Mouse (Mus musculus) left cerebral cortex, postnatal 10 days (tissue): Measurements from ENCODE around the gene Egr2. TPM values are rescaled to one million over a fixed set of nuclear protein-coding genes. Genes with fewer than 3 reads are reported as not detected.

Experiments used
- DNase-seq, 2 experiments: peaks; one replicate each; pipeline ENCODE4 v3.0.0; 2021 to 2022; ENCODE audit warnings: low spot score in 2 of 2, mixed read lengths in 1 of 2; ENCODE audit errors: extremely low spot score in 1 of 2
- intact Hi-C: fragments of 180-260 bp; cut with DNase I; formaldehyde crosslinking; loops from one replicate; pipeline ENCODE4 v1.15.1; 2025
- total RNA-seq, 2 experiments: library from RNA; stranded (reverse); gene quantifications; 2 replicates each; pipeline ENCODE4 v1.2.3; 2021

The Egr2 gene
- 1 to 10 TPM; 3.1 to 4.4 TPM for total RNA-seq

DNA sequence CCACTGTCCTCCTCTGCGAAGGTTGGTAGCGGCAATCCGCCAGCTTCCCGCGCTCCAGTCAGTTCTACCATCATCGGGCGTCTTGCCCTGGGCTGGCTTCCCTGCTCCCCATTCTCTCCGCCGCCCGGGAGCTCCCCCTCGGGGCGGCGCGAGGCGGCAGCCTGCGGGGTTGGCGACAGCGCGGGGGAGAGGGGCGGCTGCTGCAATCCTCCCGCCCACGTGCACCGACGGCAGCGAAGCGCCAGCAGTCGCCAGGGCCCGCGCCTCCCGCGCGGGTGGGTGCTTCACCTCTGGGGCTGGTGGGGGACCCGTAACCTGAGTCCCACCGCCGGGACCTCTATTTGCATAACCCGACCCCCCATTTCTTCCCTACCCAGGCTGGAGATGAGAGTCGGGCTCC, at the start of gene Egr2:
TSS of gene Egr2 (plus strand) at position 220 of the 400 bp plus-strand sequence.
- DNase-seq = peak in 1 of 2 experiments; percentile 66
- intact Hi-C loops = loop anchor here (5.0 kb wide), 3 partner anchors 192 to 322 kb away; no protein-coding TSS in a partner anchor

DNA sequence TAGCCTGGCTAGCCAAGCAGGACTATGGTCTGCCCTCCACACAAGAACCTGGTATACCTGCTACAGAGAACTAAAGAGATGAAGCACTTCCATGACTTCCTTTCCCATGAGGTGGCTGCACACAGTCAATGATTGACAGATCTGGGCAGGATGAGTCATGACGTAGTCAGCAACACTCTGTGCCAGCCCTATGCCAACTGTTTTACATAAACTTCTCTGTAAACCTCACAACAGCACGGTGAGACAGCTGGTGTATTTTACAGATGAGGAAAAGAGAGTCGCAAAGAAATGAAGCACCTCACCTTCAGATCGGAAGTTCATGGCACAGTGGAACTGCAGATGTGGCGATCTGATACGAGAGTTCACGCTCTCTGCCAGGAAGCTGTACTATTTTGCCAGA, 47.8 kb upstream of the Egr2 start:
- no peak for DNase-seq
- intact Hi-C loops = no loop called here

DNA sequence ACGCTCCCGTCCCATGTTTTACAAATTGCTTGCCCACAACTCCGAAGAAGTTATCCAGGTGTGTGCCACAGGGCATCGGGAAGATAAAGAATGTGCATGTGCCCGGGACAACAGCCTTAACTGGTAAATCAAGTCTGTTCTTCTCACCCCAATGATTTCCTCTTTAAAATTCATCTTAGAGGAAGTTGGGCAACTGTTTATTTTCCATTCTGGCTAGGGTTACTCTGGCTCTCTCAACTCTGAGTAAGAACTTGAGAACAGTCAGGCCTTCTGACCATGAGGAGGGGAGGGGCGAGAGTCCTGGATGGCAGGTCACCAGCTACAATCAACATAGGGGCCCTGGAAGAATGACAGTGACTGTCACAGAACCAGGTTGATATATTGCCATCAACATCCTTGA, 45.4 kb upstream of the Egr2 start:
- DNase-seq = no peak
- intact Hi-C loops = no loop called here

DNA sequence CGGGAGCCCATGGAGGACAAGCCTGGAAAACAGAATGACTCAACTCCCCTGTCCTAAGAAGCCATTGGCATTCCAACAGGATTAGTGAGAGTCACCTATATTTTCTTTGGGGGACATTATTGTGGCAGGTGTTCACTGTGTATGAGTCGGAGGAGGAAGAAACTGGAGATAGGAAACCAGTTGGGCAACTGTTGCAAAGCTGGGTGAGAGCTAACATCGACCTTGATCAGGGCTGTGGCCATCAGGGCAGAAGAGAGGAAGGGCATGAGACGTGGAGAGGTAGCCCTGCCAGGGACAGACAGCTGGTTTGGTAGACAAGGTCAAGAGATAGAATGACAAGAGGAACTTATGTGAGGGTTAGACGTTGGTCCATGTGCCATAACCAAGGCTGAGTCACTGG, 44.6 kb upstream of the Egr2 start:
- intact Hi-C loops = no loop called here
- no peak for DNase-seq

DNA sequence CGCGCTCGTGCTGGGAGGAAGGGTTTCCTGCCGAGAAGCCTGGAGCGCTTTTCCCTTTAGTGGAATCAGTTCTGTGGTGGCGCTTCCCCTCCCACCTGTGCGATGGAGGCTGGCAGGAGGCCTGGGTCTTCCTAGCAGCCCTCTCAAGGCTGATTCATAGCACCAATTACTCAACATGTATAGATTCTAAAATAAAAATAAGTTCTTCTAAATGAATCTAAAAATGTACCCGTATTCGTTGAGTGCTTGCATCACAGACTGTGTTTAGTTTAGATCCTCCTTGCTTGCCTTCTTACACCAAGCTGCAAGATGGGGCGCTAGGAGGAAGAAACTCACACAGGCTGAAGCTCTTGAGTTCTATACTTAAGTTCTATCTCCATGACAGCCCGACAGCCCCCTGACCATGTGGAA, 43.1 kb upstream of the Egr2 start:
- intact Hi-C loops = no loop called here
- DNase-seq = peak; percentile 58 to 61

DNA sequence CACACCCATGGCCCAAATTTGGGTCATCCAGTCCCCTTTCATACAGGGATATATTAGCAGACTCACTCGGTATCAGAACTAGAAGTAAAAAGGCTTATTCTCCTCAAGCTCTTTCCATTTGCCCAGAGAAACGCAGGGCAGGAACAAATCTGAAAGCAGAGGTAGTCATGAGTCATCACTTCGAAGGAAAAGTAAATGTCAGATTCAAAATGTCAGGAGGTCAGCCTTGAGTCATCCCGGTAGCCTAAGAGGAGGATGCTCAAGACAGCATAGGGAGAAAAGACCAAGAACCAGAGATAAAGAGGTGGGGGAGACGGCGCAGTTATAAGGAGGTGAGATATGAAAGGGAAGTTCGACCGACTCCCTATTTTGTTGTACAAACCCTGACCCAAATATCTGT, 41.7 kb upstream of the Egr2 start:
- intact Hi-C loops = no loop called here
- DNase-seq = no peak

DNA sequence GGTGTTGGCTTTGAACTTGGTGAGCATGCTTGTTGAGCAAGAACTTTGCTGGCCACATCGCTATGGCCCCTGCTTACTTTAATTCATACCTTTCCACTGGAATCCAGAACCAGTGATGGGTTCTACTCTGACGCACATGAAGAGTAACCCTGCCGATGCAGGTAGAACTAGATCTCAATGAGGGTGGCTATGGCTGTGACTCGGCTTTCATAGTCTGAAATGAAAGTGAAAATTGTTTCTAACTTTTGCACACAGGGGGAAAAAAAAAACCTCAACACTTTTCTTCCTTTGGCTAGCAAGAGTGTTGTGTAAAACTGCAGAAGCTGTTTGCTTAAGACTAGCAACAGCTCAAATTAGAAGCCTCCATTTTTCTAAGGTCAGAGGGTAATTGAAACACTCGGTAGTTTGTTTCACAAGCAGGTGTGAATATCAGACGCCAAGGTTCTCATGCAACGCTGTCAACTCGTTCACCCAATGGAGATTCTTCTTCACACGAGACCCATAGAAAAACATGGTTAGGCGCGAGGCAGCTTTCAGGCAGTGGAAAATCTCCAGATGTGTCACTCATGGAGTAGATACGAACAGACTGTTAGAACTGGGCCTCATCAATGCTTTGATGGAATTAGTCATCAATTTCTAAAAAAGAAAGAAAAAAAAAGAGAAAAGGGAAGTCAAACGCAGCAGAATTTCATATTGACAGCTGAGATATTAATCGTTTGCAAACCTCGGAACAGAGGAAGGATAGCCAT, 38.0 kb upstream of the Egr2 start:
- intact Hi-C loops = no loop called here
- no peak for DNase-seq

DNA sequence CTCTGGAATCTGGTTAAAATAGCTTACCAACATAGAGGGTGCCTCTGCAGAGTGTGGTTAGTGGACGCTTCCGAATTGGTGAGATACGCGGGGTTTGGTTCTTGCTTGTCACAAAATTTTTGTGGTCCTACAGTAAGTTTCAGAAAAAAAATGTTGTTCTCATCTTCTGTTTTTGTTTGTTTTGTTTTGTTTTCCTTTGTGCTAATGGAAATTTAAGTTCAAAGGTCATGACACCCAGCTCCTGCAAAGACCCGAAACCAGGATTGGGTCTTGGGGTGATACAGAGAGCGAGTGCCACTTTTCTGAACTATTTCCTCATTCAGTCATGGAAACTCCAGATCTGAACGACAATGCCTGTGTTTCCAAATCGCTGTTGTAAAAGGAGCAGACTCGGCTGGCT, 37.3 kb upstream of the Egr2 start:
- intact Hi-C loops = no loop called here
- no peak for DNase-seq

DNA sequence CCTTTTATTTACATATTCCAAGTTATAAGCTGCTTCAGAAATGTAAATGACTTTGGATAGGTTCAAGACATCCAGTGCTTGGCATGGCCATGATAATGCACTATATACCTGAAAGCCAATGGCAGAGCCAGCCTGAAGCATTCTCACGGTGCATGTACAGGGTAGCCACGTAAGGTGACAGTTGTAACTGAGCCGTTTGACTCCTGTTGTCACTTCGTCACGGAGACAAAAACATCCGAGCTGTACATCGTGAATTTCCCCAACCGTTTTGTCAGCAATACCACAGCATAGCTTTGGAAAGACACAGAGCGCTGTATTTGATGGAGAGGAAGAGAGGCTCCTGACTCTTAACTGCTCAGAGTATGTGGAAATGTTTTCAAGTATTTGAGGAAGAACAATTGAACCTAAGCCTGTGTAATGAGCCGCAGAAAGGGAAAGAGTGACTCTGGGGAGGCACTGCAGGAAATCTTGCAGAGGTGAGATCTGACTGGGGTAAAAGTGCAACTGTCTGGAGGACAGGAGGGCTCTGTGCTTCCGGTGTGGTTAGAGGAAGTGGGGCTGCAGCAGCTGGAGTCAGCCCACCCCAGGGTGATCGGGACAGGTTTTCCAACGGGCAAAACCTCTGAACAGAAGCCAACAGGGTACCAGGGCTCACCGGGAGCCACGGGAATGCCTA, 31.8 kb upstream of the Egr2 start:
- no peak for DNase-seq
- intact Hi-C loops = no loop called here

DNA sequence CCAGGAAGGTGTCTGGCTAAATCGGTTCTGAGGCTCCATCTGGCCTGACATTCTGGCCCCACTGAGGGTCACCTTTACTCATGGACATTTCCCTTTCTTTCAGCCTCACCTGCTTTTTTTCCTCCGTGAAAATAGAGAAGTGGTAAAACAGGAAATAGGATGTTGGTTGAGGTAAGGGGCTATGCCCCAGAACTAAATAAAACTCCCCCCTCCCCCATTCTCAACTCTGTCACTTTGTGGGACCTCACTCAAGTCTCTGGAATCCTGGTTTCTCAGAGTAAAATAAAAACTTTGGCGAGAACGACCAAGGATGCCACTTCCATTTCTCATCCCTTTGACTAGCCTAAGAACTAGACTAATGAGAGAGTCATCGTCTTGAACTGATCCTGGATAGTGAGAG, 31.2 kb upstream of the Egr2 start:
- DNase-seq = no peak
- intact Hi-C loops = no loop called here

DNA sequence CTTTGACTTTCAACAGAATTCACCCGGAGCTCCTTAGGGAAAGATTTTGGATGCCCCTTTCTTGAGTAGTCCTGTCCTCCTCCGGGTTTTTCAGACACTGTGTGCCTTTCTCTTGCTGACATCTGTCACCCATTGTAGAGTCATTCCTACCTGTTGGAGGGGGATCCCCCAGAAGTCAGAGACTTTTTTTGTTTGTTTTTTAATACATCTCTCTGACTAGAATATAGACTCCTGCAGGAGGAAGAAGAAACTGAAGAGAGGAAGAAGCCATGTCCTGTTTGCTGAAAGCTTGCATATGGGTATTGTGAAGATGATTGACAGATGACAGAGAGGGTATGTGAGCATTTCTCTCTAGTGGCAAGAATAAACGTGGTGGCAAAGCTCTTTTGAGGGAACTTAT, 30.0 kb upstream of the Egr2 start:
- intact Hi-C loops = no loop called here
- no peak for DNase-seq

DNA sequence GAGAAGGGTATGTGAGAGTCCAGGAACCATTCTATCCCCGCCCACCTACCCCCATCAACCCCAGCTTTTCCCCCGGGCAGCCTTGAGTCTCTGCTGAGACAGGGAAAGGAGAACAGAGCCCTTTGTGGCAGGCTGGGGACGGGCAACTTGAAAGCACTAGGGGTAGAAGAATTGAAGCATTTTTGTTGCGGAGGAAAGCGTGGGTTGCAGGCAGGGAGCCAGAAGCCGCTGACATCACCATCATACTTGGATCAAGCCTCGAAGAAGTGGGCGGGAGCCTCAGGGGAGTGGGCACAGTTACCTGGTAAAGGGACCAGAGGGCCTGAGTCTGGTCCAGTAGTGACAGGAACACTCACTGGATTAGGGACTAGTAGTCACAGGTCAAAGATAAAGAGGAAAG, 23.1 kb upstream of the Egr2 start:
- intact Hi-C loops = no loop called here
- DNase-seq = peak in 1 of 2 experiments; percentile 56

DNA sequence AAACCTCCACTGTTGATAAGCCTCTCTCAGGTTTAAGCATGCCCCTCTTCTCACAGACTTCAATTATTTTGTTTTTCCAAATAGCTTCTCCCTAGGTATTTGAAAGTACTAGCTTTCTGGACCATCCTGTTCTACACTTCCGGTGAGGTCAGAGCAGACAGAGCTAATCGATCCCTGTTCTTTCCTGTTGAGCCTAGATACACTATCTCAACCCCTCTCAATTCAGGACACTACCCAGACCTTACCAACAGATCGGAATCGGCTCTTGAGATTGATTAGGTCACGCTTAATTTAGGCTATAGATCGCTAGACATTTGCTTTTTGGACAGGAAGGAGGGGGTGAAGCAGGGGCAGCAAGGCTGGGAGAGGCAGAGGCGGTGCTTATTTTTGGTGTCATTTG, 22.4 kb upstream of the Egr2 start:
- no peak for DNase-seq
- intact Hi-C loops = no loop called here

DNA sequence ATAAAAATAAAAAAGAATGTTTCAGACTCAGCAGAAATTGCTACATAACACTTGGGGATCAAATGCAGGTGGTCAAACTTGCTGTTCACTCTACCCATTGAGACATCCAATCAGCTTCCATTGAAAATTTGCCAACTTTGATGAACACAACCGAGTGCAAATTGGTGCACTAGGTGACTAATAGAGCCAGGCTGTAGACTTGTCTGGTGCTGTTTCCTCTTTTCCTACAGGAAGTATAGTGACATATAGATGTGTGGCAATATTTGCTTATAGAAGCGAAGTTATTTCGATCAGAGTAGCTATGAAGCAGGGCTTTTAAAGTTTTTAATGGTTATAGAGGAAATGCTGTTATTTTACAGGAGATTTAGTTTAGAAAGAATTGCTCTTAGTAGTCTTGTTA, 16.5 kb upstream of the Egr2 start:
- intact Hi-C loops = no loop called here

DNA sequence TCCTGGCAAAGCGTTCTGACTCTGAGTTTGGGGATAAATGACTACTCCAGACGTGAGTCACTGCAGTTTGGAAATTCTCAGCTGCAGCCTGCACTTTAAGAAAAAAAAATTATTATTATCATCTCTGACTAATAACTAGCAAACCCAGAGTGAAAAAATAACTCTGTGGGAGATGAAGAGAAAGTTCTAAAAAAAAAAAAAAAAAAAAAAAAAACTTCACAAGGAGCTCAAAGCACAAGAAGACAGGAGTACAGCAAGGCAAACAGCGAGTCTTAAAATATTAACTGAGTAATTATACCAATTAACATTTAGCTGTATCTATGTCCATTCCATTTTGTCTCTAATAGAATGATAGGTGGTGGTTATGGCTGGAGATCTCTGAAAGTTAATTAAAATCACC, 11.1 kb upstream of the Egr2 start:
- no peak for DNase-seq
- intact Hi-C loops = no loop called here

More for the DNA sequence above, 16.5 kb upstream of the Egr2 start:
- no peak for DNase-seq

DNA sequence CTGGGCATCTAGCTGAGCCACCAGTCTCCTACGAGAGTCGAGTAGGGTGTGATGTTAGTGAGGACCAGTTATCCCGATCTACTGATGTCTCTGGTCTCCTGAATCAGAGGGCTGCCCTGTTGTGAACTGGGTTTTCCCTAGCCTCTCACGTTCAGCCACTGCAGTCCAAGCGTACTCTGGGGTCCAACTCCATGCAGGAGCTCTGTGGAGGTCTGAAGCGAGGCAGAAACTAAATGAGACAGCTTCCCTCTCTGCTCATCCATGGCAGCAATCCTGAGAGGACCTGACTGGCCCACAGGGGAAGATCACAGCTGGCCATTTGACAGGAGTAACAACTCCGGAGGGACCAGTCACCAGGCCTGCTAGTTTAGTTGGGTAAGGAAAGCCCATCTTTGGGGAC, 10.6 kb upstream of the Egr2 start:
- intact Hi-C loops = no loop called here
- DNase-seq = no peak

DNA sequence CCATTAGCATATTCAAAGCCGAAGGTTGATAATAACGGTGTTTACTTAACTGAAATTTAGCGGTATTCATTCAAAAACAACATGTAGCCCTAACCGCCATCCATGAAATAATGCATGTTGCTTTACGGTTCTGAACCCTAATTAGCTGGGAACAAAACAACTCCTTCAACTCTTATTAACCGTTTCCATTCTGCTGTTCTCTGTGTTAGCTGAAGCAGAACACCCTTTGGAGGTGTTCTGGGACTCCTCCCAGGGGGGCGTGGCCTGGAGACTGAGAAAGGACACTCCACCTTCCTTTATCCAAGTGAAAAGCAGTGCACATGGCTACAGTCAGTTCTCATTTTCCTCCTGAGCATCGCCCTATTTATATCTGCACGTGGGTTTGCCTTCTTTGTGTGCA, 8.8 kb upstream of the Egr2 start:
- DNase-seq = no peak
- intact Hi-C loops = no loop called here

DNA sequence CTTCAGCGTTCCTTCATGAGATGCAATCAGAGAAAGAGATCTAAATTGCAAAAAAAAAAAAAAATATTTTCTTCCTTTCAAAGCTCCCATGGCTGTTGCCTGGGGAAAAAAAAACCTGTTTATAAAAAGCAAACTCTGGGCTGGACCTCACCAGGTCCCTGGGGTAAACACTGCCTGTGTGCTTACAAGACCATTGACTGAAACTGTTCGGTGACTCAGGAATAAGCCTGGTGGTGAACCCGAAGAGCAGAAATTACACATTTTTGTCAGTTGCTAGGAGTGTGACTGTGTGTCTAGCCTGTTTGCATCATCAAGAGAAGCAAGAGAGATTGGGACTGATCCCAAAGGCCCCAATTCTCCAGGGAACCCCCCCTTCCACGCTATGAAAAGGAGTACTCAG, 5.5 kb upstream of the Egr2 start:
- intact Hi-C loops = no loop called here
- DNase-seq = no peak

DNA sequence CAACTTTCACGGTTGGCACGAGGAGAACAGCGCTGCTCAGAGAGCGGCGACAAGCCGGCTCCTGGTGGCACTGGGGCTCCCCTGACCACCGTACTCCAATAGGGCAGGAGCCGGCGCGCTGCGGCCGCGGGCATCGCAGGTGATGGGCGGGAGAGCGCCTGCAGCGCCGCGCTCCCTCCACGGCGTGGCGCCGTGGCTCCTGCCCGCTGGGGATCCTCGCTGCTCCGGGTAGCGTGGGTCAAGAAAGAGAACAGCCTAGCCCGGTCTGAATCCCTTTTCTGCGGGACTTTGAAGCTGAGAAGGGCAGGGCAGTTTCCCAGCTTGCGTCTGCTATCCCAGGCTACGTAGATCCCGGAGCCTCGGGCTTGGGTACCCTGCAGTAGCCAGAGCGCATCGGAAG, 697 bp downstream of the Egr2 start:
- peak in 1 of 2 experiments; percentile 80 for DNase-seq

DNA sequence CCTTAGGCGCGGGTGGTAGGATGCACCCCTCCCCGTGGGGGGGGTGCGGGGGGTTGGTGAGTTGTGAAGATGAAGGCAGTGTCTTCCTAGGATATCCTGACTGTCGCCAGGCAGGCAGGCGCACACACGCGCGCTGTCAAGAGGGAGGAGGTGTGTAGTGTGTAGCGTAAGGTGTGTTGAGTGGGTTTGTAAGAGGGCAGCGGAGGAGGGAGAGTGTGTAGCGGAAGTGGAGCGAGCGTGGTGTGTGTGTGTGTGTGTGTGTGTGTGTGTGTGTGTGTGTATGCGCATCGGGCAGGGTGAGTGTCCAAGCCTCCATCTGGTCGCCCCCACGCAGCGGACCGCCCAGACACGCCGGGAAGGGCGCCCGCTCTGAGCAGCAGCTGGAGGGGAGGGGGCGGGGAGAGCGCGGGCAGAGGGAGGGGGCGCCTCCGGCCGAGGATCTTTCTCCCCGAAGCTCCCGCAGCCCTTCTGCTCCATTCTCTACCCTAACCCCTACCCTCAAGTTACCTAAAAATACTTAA, 1.4 kb downstream of the Egr2 start:
- intact Hi-C loops = loop anchor here (5.0 kb wide), 3 partner anchors 191 to 321 kb away; no protein-coding TSS in a partner anchor
- DNase-seq = peak; percentile 56 to 79

More for the DNA sequence above, 697 bp downstream of the Egr2 start:
- intact Hi-C loops = loop anchor here (5.0 kb wide), 3 partner anchors 191 to 321 kb away; no protein-coding TSS in a partner anchor
